Mouse (Mus musculus) thymus, postnatal 10 days (tissue): ENCODE data around the gene Scoc.
"Not testable (repeated sequence)": the region's sequence is repeated elsewhere in the genome, so short reads cannot be mapped to it uniquely, and the experiment has no call there.

Experiments
- DNase-seq, 2 experiments: peaks; one replicate each; pipeline ENCODE4 v3.0.0; 2021; ENCODE audit warnings: low spot score in 2 of 2

The Scoc gene

DNA sequence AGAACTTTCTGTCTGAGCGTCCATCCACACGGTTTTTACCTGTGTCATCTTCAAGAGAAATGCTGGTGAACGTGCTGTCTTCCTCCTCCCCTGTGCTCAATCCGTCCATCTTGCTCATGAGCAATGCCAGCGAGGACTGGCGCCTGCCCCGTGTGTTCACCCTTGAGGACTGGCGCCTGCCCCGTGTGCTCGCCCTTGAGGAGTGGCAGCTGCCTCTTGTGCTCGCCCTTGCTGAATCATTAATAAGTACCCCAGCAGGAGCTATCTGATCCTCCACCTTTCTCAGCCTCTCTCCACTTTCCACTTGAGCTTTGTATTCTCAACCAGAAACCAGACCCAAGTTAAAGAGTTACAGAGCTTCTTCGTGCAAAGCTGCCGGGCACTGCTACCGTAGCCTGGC lies at the start of gene Scoc:
Gene Scoc (minus strand): TSS at position 170 of the 400 bp plus-strand sequence.
- DNase-seq = no peak

DNA sequence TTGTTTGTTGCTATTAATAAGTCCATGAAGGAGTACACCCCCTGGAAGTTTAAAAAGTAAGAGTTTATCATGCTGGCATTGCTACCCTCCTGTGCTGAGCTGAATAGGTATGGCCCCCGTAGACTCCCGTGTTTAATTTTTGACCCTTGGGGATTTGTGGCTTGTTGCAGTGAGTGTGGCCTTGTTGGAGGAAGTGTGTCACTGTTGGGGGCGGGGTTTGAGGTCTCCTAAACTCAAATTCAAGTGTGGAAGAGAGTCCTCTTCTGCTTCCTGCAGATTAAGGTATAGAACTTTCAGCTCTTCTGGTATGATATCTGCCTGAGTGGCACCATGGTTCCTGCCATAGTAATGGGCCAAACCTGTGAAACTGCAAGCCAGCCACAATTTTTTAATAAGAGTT lies 1.4 kb upstream of the Scoc start:
- no peak for DNase-seq

DNA sequence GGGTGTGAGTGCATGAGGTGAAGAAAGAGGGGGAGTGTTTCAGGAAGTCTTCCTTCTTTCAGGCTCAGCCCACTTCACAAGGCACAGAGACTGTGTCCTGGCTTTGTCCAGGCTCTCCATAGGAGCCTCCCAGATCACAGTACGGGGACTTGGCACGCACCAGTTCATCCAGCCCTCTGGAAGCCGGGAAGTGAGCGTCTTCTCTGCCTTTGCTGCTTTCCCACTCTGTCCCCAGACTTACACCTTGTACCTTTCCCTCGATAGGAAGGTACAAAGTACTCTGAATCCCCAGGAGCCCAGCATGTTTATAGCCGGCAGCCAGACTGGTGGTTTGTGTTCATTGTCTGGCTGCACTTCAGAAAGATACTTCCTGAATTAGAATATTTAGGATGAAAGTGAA lies 1.1 kb downstream of the Scoc start:
- DNase-seq = no peak

DNA sequence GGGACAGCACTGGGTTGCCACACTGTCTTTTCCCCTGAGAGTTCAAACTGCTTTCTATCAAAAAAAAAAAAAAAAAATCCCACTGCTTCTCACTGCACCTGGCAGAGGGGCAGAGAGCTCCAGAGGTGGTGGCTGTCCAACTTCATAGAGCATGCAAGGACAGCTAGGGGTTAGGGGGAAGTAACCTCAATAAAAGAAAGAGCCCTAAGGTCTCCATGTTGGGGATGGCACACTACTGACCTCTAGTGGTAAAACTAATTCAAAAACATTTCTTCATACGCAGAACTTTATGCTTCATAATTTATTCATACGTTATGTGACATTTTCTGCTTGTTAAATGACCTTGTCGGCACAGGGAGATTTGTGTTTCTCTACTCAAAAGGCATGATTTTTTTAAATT lies 7.1 kb downstream of the Scoc start:
- peak in 1 of 2 experiments; percentile 34 for DNase-seq

DNA sequence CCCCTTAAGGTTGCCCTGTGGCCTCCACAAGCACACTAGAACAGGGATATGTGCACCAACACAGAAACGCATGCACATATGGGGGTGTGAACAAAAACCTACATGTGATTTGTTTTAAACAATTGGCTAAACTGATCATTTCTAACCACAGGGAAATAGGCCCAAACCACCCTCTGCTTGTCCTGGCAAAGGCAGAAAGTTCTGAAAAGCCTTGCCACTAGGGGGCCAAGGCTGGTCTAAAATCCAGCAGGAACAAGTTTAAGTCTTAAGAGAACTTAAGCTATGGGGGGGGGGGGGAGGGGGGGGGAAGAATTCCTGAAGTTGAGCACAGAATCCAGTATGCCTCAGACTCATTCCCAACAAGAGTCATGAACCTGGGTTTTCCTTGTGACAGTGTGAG lies 8.2 kb downstream of the Scoc start:
- DNase-seq = peak in 1 of 2 experiments; percentile 28

DNA sequence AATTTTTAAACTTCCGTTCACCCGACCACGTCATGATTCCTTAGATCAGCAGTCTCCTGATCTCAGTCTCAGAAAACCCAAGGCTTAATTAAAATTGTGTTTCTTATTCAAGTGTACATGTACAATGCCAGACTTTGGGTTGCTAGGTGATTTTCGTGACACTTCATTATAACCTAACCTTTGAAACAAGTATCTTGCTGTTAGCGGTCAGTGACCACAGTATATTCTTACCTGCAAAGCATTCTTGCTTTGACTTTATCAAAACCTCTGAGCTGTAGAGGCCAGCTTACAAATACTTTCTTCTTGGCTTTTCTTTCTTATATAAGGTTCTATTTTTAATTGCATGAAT lies 15.2 kb downstream of the Scoc start:
- DNase-seq = no peak

DNA sequence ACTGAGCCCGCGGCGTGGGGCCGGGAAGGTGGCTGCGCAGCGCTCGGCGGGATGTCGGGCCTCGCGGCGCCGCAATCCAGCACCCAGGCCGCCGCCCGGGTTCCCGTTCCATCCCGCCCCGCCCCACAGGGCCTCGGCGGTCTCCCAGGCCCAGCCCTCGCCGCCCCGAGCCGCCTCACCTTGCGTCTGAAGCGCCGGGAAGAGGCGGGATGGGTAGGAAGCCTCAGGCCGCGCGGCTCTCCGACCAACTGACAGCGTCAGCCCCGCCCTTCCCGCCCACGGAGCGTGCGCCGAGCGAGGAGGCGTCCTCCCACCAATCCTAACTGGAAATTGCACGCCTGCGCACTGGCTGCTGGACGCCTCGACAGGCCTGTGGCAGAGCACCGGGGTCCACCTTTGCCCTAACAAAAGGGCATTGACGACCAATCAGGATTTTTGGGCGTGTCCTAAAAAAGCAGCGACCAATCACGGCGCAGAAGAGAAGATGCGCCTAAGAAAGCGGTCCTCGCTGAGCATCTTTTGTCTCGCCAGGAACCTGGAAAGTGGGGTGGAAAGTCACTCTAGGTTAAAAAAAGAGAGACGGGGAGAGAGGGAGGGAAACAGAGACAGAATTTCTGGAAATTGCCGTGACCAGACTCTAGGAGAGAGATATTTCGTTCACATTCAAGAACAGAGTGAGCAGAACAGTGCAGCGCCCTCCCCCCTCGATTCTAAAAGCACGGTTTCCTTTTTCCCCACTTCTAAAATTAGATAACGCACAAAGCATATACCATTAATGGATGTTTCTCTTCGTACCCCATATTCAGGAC lies 15.7 kb downstream of the Scoc start:
- DNase-seq = peak; percentile 97

DNA sequence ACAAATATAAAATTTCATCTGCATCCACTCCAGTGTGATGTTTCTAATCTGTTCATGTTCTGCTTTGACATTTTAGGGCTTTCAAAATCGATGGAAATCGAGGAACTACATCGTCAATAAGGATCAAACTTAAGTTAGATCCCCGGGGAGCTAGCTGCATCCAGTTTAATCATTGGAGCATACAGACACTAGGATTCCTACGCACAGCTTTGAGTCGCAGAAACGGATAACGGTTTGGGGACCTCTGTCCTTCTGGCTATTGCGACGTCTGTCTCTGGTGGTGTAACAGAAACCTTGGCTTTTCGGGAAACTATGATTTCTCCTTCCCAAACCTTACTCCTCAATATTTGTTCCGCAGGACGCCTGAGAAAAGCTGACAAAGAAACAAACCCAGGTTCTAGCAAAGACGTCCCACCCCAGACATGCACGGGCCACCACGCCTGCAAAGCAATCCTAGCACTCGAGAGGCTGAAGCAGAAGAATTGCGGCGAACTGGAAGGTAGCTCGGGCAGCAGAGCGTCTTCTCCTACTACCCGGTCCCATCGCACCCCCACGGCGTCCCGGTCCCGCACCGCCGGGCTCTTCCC lies 16.4 kb downstream of the Scoc start:
- DNase-seq = no peak

DNA sequence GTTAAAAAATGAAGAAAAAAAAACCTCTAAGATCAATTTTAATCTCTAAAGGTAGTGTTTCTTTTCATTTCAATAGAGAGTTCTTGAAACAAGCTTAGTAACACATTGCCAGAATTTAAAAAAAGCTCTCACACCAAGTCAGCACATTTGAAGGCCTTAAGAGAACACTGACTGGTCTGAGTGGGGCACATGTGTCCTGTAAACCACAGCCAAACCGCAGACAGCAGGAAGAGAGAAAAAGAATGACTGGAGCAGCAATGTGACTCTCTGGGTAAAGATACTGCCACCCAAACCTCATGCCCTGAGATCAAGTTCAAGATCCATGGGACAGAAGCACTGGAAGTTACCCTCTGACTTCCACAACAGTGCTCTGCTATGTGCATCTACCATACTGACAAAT lies 21.1 kb downstream of the Scoc start:
- no peak for DNase-seq

DNA sequence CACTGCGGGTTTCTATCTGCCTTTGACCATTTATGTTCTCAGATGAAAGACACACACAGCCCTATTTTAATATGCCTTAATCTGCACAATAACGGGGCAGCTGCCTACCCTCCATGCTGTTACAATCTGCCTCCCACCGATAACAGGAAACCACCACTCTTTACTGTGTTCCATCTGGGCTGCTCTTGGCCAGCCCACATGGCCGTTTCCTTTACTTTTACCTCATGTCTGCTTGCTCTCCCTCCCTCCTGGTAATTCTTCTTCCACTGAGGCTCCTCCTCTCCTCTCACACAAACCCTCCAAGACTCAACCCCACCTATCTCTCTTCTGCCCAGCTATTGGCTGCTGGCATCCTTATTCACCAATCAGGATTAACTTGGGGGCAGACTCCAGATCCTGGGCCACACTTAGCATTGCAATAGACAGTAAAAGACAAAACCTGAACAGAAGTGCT lies 29.1 kb downstream of the Scoc start:
- peak; percentile 12 to 22 for DNase-seq

DNA sequence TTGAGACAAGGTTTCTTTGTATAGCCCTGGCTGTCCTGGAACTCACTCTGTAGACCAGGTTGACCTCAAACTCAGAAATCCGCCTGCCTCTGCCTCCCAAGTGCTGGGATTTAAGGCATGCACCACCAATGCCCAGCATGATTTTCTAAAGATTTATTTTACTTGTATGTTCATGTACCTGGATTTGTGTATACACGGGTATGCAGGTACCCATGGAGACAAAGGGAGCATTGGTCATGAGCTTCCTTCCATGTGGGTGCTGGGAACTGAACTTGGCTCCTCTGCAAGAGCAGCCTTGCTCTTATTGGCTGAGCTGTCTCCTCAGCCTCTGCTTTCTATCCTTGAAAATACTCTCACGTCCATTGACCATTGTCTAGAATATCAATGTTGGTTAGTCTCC lies 29.6 kb downstream of the Scoc start:
- not testable (repeated sequence) for DNase-seq

DNA sequence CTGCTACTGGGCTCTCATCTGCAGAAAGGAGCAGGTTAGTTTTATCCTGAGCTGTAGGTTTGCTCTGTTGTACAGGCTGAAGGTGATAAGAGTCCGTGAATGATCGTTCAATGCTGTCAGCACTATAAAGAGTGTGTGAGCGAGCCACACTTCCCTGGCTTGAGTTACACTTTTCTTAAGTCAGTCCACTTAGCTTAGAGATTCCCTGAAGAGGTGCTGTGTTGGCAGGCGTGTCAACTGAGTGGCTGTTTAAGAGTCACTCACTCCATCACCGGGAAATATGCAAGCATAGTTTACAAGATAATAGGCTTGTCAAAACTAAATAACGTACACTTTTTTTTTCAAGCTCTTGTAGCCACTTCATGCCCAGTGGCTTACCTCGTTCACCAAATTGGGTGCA lies 31.2 kb downstream of the Scoc start:
- no peak for DNase-seq

DNA sequence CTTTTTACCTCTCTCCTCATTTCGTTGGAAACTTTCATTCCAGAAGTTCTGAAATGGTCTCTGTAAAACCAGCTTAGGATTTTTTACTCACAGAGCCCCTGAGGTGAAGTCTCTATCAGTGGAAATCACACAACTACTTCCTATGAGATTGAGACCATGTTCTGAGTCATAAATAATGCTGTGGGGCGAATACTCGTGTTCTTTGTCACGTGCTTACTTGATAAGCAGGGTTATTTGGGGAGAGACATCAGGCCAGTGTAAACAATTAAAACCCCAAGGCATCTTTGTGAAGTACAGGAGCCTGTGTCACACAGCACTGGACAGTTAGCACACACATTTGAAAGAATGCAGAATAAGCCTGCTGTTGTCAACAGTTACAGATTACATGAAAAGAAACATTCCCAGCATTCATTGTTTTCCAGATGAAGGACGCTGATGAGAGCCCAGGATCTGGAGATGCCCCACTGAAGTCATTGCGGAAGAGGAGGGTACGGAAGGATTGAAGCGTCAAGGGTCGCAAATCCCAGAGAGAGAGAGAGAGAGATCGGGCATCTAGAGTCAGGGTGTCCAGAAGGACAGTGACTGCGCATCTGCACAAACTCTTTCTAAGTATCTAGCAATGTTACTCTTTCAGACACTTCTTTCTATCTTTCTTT lies 32.0 kb downstream of the Scoc start:
- DNase-seq = no peak

DNA sequence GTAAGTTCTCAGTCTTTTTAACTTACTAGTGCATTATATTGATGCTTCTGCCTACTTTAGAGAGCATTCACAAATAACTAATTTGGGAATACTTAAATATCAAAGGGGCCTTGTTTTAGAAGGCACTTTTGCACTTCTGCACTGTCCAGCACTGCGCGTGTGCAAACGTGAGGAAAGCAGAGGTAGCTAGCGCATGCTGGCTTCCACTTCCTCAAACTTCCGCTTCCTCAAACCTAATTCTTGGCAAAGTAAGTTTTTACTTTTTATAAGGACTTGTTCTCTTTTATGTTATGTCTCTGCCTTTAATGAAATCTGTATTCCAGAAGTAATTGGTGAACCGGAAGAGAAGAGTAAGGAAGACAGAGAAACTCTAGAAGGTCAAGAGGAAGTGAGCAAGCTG lies 33.0 kb downstream of the Scoc start:
- DNase-seq = no peak

DNA sequence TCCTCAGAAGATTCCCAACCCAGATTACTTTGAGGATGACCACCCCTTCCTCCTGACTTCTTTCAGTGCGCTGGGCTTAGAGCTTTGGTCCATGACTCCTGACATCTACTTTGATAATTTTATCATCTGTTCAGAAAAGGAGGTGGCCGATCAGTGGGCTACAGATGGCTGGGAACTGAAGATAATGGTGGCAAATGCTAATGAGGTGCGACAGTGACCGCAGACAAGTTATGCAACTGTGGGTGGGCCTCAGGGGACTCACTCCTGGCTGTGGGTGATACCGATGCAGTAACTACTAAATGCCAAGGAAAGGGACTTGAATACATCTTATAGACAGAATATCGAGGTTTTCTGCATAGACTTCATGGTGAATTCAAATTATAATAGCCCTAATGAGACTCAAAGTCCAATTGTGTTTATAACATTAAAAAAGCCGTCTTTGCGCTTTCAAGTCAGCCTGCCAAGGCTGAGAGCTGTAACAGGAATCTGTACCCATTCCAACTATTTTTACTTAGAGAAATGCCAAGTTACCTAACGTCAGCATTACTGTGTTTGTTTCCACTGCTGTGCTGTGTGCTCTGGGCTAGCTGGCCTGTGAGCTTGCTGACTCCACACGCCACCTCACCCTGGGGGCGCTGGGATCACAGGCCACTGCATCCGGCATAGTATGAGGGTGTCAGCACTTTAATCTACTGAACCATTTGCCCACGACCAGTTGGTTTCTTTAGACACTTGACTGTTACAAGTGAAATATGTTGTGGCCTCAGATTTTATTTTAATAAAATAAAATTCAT lies 35.0 kb downstream of the Scoc start:
- no peak for DNase-seq

DNA sequence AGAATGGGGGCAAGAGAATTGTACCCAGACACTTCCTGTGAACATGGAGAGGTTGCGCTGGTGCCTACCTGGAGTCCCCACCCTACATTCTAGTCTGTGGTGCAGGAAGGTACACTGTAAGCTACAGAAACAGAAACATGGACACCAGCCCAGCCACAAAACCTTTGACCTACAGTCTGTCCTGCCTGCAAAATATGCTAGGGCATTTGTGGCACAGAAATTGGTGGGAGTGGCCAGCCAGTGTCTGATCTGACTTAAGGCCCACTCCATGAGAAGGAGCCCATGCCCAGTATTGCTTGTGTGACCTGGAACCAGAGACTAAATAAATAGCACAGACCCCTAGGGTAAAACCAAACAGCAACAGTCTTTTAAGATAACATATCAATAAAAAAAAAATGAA lies 36.8 kb downstream of the Scoc start:
- no peak for DNase-seq

DNA sequence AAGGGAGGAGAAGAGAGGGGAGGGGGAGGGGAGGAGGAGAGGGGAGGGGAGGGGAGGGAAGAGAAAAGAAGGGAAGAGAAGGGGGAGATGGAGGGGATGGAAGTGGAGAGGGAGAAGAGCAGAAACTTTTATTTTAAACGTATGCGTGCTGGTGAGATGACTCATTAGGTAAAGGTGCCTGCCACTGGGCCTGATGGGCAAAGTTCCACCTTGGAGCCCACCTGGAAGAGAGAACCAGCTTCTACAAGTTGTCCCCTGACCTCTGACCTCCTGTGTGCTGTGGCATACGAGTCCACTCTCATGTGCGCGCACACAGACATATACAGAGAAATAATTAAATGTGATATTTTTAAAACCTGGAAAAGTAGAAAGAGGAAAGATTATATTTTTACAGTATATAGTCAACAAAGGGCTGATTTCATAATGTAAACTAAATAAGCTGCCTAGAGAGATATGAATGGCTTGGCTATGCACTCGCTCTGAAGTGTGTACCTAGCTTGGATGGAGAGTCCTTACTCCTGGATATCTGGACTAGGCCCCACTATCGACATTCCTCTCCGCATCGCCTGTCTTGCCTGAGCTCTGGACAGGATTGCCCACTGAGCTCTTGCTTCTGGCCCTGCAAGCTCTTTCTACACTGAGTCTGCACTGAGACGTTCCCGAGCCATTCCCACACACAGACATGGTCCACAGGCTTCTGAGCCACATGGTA lies 39.2 kb downstream of the Scoc start:
- DNase-seq = no peak

DNA sequence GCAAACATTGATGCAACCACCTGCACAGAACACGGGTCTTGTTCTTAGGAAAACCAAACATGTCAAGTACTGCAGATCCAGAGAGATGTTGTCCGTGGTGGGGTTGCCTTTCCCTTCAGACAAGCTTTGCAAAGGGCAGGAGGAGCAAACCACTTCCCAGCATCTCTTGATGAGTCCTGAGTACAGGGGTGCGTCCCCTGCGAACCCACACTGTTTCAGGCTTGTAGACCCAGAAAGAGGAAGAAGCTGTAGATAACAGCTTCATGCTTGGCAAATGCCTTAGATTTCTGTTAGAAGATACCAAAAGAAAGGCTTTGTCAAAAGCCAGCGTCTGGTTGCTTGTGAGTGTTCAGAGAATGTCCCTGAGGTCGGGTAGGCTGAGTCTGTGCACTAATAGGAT lies 40.2 kb downstream of the Scoc start:
- DNase-seq = no peak

DNA sequence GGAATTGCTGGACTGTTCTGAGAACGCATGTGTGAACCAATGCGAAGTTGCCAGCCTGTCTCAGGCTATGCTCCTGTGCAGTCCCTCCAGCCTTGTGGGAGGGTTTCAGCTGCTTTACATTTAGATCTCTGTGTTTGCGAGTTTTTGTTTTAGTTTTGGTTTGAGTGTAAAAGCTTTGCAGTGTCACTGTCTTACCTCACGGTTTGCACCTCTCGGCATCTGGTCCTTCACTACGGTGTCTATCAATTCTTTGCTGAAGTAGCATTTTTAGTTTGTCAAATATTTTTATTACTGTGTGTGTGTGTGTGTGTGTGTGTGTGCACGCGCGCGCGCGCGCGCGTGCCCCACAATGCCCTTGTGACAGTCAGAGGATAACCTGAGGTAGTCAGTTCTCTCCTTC lies 41.3 kb downstream of the Scoc start:
- DNase-seq = no peak

DNA sequence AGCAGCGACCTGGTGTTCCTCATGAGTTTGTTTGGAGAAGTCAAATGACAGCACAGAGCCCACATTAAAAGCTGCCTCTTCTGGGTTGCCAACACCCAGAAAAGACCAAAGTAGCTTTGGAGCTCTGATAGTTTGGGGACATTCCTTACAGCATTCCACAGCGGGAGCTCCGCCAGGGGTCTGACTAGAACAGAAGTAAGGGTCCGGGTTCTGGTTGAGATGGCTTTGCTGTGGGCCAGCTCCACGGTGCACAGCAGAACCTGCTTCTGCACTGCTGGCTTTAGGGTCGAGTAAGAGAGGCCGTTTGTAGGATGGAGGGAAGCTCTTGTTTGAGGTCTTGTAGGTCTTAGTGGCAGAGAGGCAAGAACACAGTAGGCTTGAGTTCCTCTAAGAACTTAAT lies 49.7 kb downstream of the Scoc start:
- DNase-seq = no peak

DNA sequence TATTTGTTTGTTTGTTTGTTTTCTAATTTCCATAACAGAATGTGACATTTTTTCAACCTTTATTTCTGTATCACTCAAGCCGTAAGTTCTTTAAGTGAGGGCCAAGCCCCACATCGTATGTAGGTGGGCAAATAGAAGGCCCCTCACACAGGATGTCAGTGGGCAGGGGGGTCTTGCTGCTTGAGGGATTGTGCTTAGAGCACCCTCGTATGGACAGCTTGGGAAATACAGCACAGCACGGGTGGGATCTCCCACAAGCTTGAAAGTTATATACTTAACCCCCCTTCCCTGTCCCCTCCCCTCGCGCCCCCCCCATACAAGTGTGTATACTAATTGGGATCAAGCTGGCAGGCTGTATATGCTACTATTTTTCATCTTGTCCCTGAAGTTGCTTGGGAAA lies 51.4 kb downstream of the Scoc start:
- DNase-seq = no peak

DNA sequence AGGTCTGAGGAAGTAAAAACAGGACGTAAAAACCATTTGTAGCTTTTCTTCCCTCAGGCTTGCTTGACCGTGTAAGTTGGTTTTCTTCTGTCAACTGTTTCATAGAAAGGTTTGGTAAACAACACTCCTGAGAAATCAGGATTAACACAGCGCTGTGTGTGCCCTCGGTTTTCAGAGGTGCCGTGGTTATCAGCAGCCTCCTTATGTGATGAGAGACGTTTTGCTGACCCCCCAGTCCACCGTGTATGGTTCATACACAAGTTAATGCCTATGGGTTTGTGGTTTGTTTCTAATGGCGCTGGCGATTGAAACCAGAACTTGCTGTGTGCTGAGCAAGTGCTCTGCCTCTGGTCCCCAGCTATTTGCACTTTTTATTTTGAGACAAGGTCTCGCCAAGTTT lies 52.6 kb downstream of the Scoc start:
- no peak for DNase-seq
